Mouse (Mus musculus) adrenal gland, adult 18-20 months (tissue): ENCODE measurements around the gene Mboat1. TPM values are rescaled to one million over a fixed set of nuclear protein-coding genes. Genes with fewer than 3 reads are reported as not detected.

Experiments used
- DNase-seq, 2 experiments: peaks; one replicate each; pipeline ENCODE4 v3.0.0; 2021 to 2022; ENCODE audit warnings: low spot score in 2 of 2
- long read RNA-seq, 2 experiments: library from polyadenylated mRNA; stranded (forward); transcript quantifications; one replicate each; pipeline ENCODE4 v2.0.0; 2021
- total RNA-seq, 2 experiments: library from RNA; stranded (reverse); gene quantifications; 1 replicate in 1 of 2; 2 replicates in 1 of 2; pipeline ENCODE4 v1.2.3; 2021

The Mboat1 gene
- total RNA-seq, result 1 to 10 TPM; 2.4 to 2.9 TPM
- long read RNA-seq, experiment 1, partial matches to known transcripts, result 0 of 5 reads
- long read RNA-seq, experiment 1, other reads (novel, unspliced or antisense), result 1 of 5 reads
- long read RNA-seq, experiment 2, transcript Mboat1-201 (13 exons, 2,905 nt), result major isoform, 7 of 9 reads
- long read RNA-seq, experiment 2, partial matches to known transcripts, result 1 of 9 reads
- long read RNA-seq, experiment 2, other reads (novel, unspliced or antisense), result 1 of 9 reads

- peak; percentile 78 to 85 for DNase-seq
These were observed at the start of gene Mboat1 for GRCm38 (mm10) chr13:30136243-30136922. Mboat1 (plus strand) TSS chr13:30136489.

GRCm38 (mm10) chr13:30093086-30093485, 43.2 kb upstream of the Mboat1 start:
- DNase-seq, result no peak

GRCm38 (mm10) chr13:30095851-30096250, 40.4 kb upstream of the Mboat1 start:
- DNase-seq, result no peak

- no peak for DNase-seq
These were observed 39.8 kb upstream of the Mboat1 start for GRCm38 (mm10) chr13:30096536-30096935.

GRCm38 (mm10) chr13:30109001-30109600, 27.2 kb upstream of the Mboat1 start:
- no peak for DNase-seq

GRCm38 (mm10) chr13:30115792-30116191, 20.5 kb upstream of the Mboat1 start:
- no peak for DNase-seq

GRCm38 (mm10) chr13:30136923-30137629, 787 bp downstream of the Mboat1 start:
- DNase-seq, result no peak

- DNase-seq, result no peak
These were observed 1.7 kb downstream of the Mboat1 start for GRCm38 (mm10) chr13:30137951-30138350.

GRCm38 (mm10) chr13:30140149-30140548, 3.9 kb downstream of the Mboat1 start:
- DNase-seq, result no peak

- DNase-seq, result no peak
These were observed 4.4 kb downstream of the Mboat1 start for GRCm38 (mm10) chr13:30140646-30141045.

GRCm38 (mm10) chr13:30141996-30142395, 5.7 kb downstream of the Mboat1 start:
- DNase-seq, result no peak

- DNase-seq, result no peak
These were observed 10.2 kb downstream of the Mboat1 start for GRCm38 (mm10) chr13:30146468-30146867.

GRCm38 (mm10) chr13:30154264-30154663, 18.0 kb downstream of the Mboat1 start:
- peak in 1 of 2 experiments; percentile 11 for DNase-seq

GRCm38 (mm10) chr13:30159626-30160025, 23.3 kb downstream of the Mboat1 start:
- DNase-seq, result no peak

GRCm38 (mm10) chr13:30163521-30163920, 27.2 kb downstream of the Mboat1 start:
- DNase-seq, result no peak

- DNase-seq, result no peak
These were observed 30.1 kb downstream of the Mboat1 start for GRCm38 (mm10) chr13:30166138-30167090.

GRCm38 (mm10) chr13:30167499-30167898, 31.2 kb downstream of the Mboat1 start:
- no peak for DNase-seq

GRCm38 (mm10) chr13:30168803-30169202, 32.5 kb downstream of the Mboat1 start:
- DNase-seq, result no peak

GRCm38 (mm10) chr13:30170061-30170460, 33.8 kb downstream of the Mboat1 start:
- no peak for DNase-seq

- DNase-seq, result no peak
These were observed 38.3 kb downstream of the Mboat1 start for GRCm38 (mm10) chr13:30174586-30174985.

GRCm38 (mm10) chr13:30177356-30177755, 41.1 kb downstream of the Mboat1 start:
- no peak for DNase-seq
